Mouse (Mus musculus) stomach, embryonic 16.5 days (tissue): Measurements from ENCODE around the gene Sult1c1. TPM values are rescaled to one million over a fixed set of nuclear protein-coding genes. Genes with fewer than 3 reads are reported as not detected.

Source experiments
- polyA plus RNA-seq: library from polyadenylated mRNA; unstranded; fragments of >200 nt; fragmentation: Nextera tagmentation; extraction: Ambion mirVana; gene quantifications from 2 replicates; pipeline ENCODE4 v1.2.1, GENCODE M21; 2015

Sult1c1 gene
- polyA plus RNA-seq, 1 experiment from 2014 or later: not detected

Other genes starting within 250 kb of the Sult1c1 start
- gene Sult1c2, start 144.3 kb downstream of the Sult1c1 start, polyA plus RNA-seq: 5.7 and 9.1 TPM in 2 replicates